Mouse (Mus musculus) intestine, embryonic 14.5 days (tissue): ENCODE measurements around the gene Col6a5. TPM values are rescaled to one million over a fixed set of nuclear protein-coding genes. Genes with fewer than 3 reads are reported as not detected.

Experiments
- ATAC-seq: fragments of 200-750 bp; cut with Nextera tagmentation; replicated peaks from 2 replicates; pipeline ENCODE4 v1.8.0; 2017; ENCODE audit warnings: low read depth, moderate number of reproducible peaks, moderate TSS enrichment, moderate library complexity; ENCODE audit not compliant: low FRiP score, low TSS enrichment
- DNase-seq: peaks from one replicate; pipeline ENCODE4 v3.0.0-alpha.2; 2018; ENCODE audit warnings: low spot score
- H3K27ac ChIP-seq: fragments of 300-500 bp; sonication (generic); 2 replicates; pipeline ENCODE4 v1.5.1; 2014; ENCODE audit warnings: low read depth, mild to moderate bottlenecking, control low read depth
- H3K27me3 ChIP-seq: fragments of 300-500 bp; sonication (generic); replicated peaks from 2 replicates; pipeline ENCODE4 v1.6.1; 2014; ENCODE audit warnings: low read length, control low read depth; ENCODE audit not compliant: control insufficient read depth, insufficient read depth
- H3K36me3 ChIP-seq: fragments of 300-500 bp; sonication (generic); 2 replicates; pipeline ENCODE4 v1.6.1; 2014; ENCODE audit warnings: low read length, control low read depth; ENCODE audit not compliant: control insufficient read depth, insufficient read depth
- H3K4me1 ChIP-seq: fragments of 300-500 bp; sonication (generic); replicated peaks from 2 replicates; pipeline ENCODE4 v1.6.1; 2014; ENCODE audit warnings: low read length, control low read depth, mixed read lengths; ENCODE audit not compliant: control insufficient read depth, insufficient read depth
- H3K4me2 ChIP-seq: fragments of 300-500 bp; sonication (generic); 2 replicates; pipeline ENCODE4 v1.6.1; 2014; ENCODE audit warnings: low read length
- H3K4me3 ChIP-seq: fragments of 300-500 bp; sonication (generic); 2 replicates; pipeline ENCODE4 v1.5.1; 2014; ENCODE audit warnings: low read depth, low read length, control low read depth, mixed read lengths
- H3K9ac ChIP-seq: fragments of 300-500 bp; sonication (generic); 2 replicates; pipeline ENCODE4 v1.6.1; 2014; ENCODE audit warnings: mild to moderate bottlenecking, low read length
- H3K9me3 ChIP-seq: fragments of 300-500 bp; sonication (generic); 2 replicates; pipeline ENCODE4 v1.6.1; 2016; ENCODE audit warnings: low read length, control low read depth; ENCODE audit not compliant: control insufficient read depth
- WGBS: fragments of 180-500 bp; shearing (Covaris S2); extraction: QIAGEN DNeasy Blood & Tissue Kit; methylation state at CpG from one replicate; pipeline ENCODE4 v1.1.7; 2014; 5-methylcytosine and 5-hydroxymethylcytosine counted together
- polyA plus RNA-seq: library from polyadenylated mRNA; unstranded; fragments of >200 nt; fragmentation: Nextera tagmentation; extraction: Ambion mirVana; gene quantifications from 2 replicates; pipeline ENCODE4 v1.2.1, GENCODE M21; 2014

Col6a5 gene
- polyA plus RNA-seq, 1 experiment from 2014 or later: 0.31 TPM

- H3K4me3 ChIP-seq: no peak overlapping the region
- DNase-seq: no peak
- H3K27me3 ChIP-seq: no peaks in the 10 kb centered on the region
- no peaks in the 10 kb centered on the region for H3K4me1 ChIP-seq
- WGBS: 48% methylated on average over 6 of the region's 6 CpGs
- H3K9me3 ChIP-seq: no peaks in the 10 kb centered on the region
- H3K4me2 ChIP-seq: no peak overlapping the region
- no peak overlapping the region for H3K9ac ChIP-seq
- ATAC-seq: no peak
- H3K36me3 ChIP-seq: no peaks in the 10 kb centered on the region
- H3K27ac ChIP-seq: no peak overlapping the region
Observed at GRCm38 (mm10) chr9:105933816-105934215, 26.6 kb downstream of the Col6a5 start.

GRCm38 (mm10) chr9:105929287-105929686 lies 31.2 kb downstream of the Col6a5 start:
- Histone ChIP-seq H3K4me2 (no peak overlapping the region), H3K36me3 (no peaks in the 10 kb centered on the region), H3K9ac (no peak overlapping the region), H3K27ac (no peak overlapping the region), H3K4me1 (no peaks in the 10 kb centered on the region), H3K27me3 (no peaks in the 10 kb centered on the region), H3K9me3 (no peaks in the 10 kb centered on the region), H3K4me3 (no peak overlapping the region)
- ATAC-seq (no peak), DNase-seq (no peak)
- WGBS: 81% methylated on average over 4 of the region's 4 CpGs

DNA sequence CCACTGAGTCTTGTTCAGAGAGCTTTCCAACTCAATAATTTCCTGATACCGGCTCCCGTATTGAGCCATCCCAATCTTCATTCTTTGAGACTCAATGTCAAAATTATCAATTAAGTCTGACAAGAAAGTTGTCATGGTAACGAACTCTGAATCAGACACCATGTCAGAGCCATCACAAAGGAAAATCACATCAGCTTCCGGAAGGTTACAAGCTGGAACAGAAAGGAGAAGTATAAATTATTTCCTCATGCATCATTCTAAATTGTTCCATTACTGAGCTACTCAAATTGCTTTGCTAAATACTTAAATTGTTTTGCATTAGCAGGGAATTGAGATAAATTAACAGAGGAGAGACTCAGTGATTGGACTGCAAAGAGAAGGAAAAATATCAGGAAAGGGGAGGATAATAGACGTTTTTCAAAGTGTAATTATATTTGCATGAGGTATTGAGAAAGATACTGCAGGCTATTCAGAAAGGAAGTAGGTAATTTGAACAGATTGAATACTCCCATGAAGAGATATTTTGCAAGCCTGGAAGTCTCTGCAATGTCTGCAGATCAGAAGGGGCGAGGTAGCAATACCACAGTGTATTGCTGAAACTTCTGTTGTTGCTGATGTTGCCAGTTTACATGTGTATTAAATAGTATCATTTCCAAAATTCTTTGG lies 31.9 kb downstream of the Col6a5 start:
- Histone ChIP-seq H3K4me2 (no peak overlapping the region), H3K36me3 (no peaks in the 10 kb centered on the region), H3K9me3 (no peaks in the 10 kb centered on the region), H3K9ac (no peak overlapping the region), H3K27me3 (no peaks in the 10 kb centered on the region), H3K27ac (no peak overlapping the region), H3K4me3 (no peak overlapping the region), H3K4me1 (no peaks in the 10 kb centered on the region)
- DNase-seq: no peak
- no peak for ATAC-seq
- WGBS: 78% methylated on average over 6 of the region's 6 CpGs

GRCm38 (mm10) chr9:105923659-105924058 lies 36.8 kb downstream of the Col6a5 start:
- ATAC-seq (no peak), DNase-seq (no peak)
- Histone ChIP-seq H3K27me3 (no peaks in the 10 kb centered on the region), H3K9me3 (no peaks in the 10 kb centered on the region), H3K4me1 (no peaks in the 10 kb centered on the region), H3K27ac (no peak overlapping the region), H3K4me2 (no peak overlapping the region), H3K36me3 (no peaks in the 10 kb centered on the region), H3K4me3 (no peak overlapping the region), H3K9ac (no peak overlapping the region)
- WGBS: 80% methylated on average over 2 of the region's 2 CpGs

DNA sequence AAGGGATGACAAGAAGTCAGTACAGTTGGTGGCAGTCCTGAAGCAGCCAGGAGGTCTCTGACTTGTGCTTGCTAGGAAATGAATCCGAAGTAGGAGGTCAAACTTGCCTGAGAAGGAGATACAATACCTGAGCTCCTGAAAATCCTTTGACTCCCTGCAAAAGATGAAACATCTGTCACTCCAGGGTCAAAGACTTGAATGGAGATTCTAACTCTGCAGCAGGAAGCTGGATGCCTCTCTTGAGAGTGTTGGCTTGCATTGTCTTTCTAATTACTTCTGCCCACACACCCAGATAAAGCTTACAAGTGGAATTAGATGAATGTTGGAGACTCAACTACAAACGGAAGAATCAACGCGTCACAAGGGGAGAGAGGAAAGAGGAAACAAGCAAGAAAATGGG lies 45.3 kb downstream of the Col6a5 start:
- Histone ChIP-seq H3K27ac (no peak overlapping the region), H3K36me3 (no peaks in the 10 kb centered on the region), H3K4me2 (no peak overlapping the region), H3K4me3 (no peak overlapping the region), H3K4me1 (no peaks in the 10 kb centered on the region), H3K9me3 (no peaks in the 10 kb centered on the region), H3K9ac (no peak overlapping the region), H3K27me3 (no peaks in the 10 kb centered on the region)
- ATAC-seq (no peak), DNase-seq (no peak)
- 44% methylated on average over 4 of the region's 4 CpGs for WGBS

DNA sequence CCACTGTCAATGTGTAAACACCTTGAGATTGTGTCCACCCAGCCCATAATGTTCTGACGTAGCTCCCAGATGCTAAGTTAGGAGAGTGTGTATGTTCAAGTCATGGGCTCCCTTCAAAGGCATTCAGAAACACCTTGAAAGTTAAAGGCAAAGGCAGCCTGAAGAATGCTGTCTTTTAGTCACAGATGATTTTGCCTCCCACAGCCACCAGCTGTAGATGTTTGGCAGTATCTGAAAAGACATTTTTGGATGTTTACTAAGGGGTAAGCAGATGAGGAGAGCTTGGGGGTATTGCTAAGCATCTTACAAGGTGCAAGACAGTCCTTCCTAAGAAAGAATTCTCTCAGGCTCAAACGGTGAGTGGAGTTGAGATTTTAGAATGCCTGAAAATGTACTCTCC lies 50.3 kb downstream of the Col6a5 start:
- Histone ChIP-seq H3K4me2 (no peak overlapping the region), H3K9ac (no peak overlapping the region), H3K9me3 (no peaks in the 10 kb centered on the region), H3K27ac (no peak overlapping the region), H3K4me3 (no peak overlapping the region), H3K27me3 (no peaks in the 10 kb centered on the region), H3K4me1 (no peaks in the 10 kb centered on the region; the same call in 1 of the 2 replicates), H3K36me3 (no peaks in the 10 kb centered on the region)
- DNase-seq (no peak), ATAC-seq (no peak)
- 89% methylated on average over 2 of the region's 2 CpGs for WGBS

- no peak for ATAC-seq
- H3K4me2 ChIP-seq: no peak overlapping the region
- no peak overlapping the region for H3K9ac ChIP-seq
- H3K27ac ChIP-seq: no peak overlapping the region
- H3K4me3 ChIP-seq: no peak overlapping the region
- H3K27me3 ChIP-seq: no peaks in the 10 kb centered on the region
- H3K36me3 ChIP-seq: no peaks in the 10 kb centered on the region
- no peaks in the 10 kb centered on the region for H3K9me3 ChIP-seq
- WGBS: 31% methylated on average over 2 of the region's 2 CpGs
- DNase-seq: no peak
- no peaks in the 10 kb centered on the region; the same call in 1 of the 2 replicates for H3K4me1 ChIP-seq
Observed at GRCm38 (mm10) chr9:105909352-105909751, 51.1 kb downstream of the Col6a5 start.

DNA sequence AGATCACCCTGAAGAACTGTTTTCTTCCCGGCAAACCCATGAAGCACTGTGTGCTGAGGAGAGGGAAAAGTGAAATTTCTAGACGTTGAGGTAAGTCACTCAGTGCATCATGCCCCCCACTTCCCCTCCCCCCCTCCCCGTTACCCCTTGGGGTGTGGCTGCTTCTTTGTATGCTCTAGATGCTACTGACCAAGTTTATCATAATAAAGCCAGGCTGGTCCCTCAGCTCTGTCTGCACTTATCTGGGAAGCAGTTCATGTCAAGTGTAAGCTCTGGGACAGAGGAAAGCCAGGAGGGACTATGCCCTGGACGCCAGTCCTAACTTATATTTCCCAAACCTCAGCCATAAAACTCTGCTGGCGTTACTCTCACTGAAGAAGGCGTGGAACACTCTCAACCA lies 53.0 kb downstream of the Col6a5 start:
- Histone ChIP-seq H3K9me3 (no peaks in the 10 kb centered on the region), H3K36me3 (no peaks in the 10 kb centered on the region), H3K27ac (no peak overlapping the region), H3K4me2 (no peak overlapping the region), H3K9ac (no peak overlapping the region), H3K27me3 (no peaks in the 10 kb centered on the region), H3K4me3 (no peak overlapping the region), H3K4me1 (no peaks in the 10 kb centered on the region; the same call in 1 of the 2 replicates)
- WGBS: 86% methylated on average over 6 of the region's 6 CpGs
- DNase-seq (no peak), ATAC-seq (no peak)

- H3K9me3 ChIP-seq: no peaks in the 10 kb centered on the region
- WGBS: 24% methylated on average over 2 of the region's 2 CpGs
- no peak overlapping the region for H3K4me3 ChIP-seq
- H3K27me3 ChIP-seq: no peaks in the 10 kb centered on the region
- H3K27ac ChIP-seq: no peak overlapping the region
- no peak for DNase-seq
- H3K36me3 ChIP-seq: no peaks in the 10 kb centered on the region
- no peak for ATAC-seq
- no peaks in the 10 kb centered on the region for H3K4me1 ChIP-seq
- no peak overlapping the region for H3K9ac ChIP-seq
- no peak overlapping the region for H3K4me2 ChIP-seq
Observed at GRCm38 (mm10) chr9:105887521-105887920, 72.9 kb downstream of the Col6a5 start.
